Mouse (Mus musculus): ENCODE measurements around the gene Glis3. TPM values are rescaled to one million over a fixed set of nuclear protein-coding genes. Genes with fewer than 3 reads are reported as not detected.

Glis3 gene
- total RNA-seq, 4 experiments from 2014 or later, result 0.56 to 0.85 (median 0.75) TPM

- DNase-seq (ENCODE audit: low spot score in 2 of 2), result no peak
Observed at GRCm38 (mm10) chr19:28493605-28494260, 186.1 kb downstream of the Glis3 start.

- no peak for DNase-seq (ENCODE audit: low spot score in 2 of 2)
Observed at GRCm38 (mm10) chr19:28478055-28478454, 201.8 kb downstream of the Glis3 start.

GRCm38 (mm10) chr19:28477326-28477863 lies 202.5 kb downstream of the Glis3 start:
- no peak for DNase-seq (ENCODE audit: low spot score in 2 of 2)

GRCm38 (mm10) chr19:28473621-28474020 lies 206.3 kb downstream of the Glis3 start:
- no peak for DNase-seq (ENCODE audit: low spot score in 2 of 2)

- no peak for DNase-seq (ENCODE audit: low spot score in 2 of 2)
Observed at GRCm38 (mm10) chr19:28471144-28471543, 208.7 kb downstream of the Glis3 start.

GRCm38 (mm10) chr19:28465779-28466178 lies 214.1 kb downstream of the Glis3 start:
- no peak for DNase-seq (ENCODE audit: low spot score in 2 of 2)

- no peak for DNase-seq (ENCODE audit: low spot score in 2 of 2)
Observed at GRCm38 (mm10) chr19:28454331-28454730, 225.5 kb downstream of the Glis3 start.

- DNase-seq (ENCODE audit: low spot score in 2 of 2), result no peak
Observed at GRCm38 (mm10) chr19:28452951-28453520, 226.8 kb downstream of the Glis3 start.

- DNase-seq (ENCODE audit: low spot score in 2 of 2), result no peak
Observed at GRCm38 (mm10) chr19:28448811-28449210, 231.1 kb downstream of the Glis3 start.

GRCm38 (mm10) chr19:28442161-28442560 lies 237.7 kb downstream of the Glis3 start:
- DNase-seq (ENCODE audit: low spot score in 2 of 2), result no peak

- no peak for DNase-seq (ENCODE audit: low spot score in 2 of 2)
Observed at GRCm38 (mm10) chr19:28436457-28437148, 243.3 kb downstream of the Glis3 start.

GRCm38 (mm10) chr19:28428220-28428816 lies 251.6 kb downstream of the Glis3 start:
- no peak for DNase-seq (ENCODE audit: low spot score in 2 of 2)

GRCm38 (mm10) chr19:28424180-28424579 lies 255.7 kb downstream of the Glis3 start:
- no peak for DNase-seq (ENCODE audit: low spot score in 2 of 2)

- DNase-seq (ENCODE audit: low spot score in 2 of 2), result no peak
Observed at GRCm38 (mm10) chr19:28422939-28423338, 256.9 kb downstream of the Glis3 start.

- DNase-seq (ENCODE audit: low spot score in 2 of 2), result no peak
Observed at GRCm38 (mm10) chr19:28416069-28416468, 263.8 kb downstream of the Glis3 start.

GRCm38 (mm10) chr19:28408787-28409186 lies 271.1 kb downstream of the Glis3 start:
- no peak for DNase-seq (ENCODE audit: low spot score in 2 of 2)

- DNase-seq (ENCODE audit: low spot score in 2 of 2), result no peak
Observed at GRCm38 (mm10) chr19:28402956-28403355, 276.9 kb downstream of the Glis3 start.

GRCm38 (mm10) chr19:28395584-28395861 lies 284.4 kb downstream of the Glis3 start:
- DNase-seq (ENCODE audit: low spot score in 2 of 2), result no peak

GRCm38 (mm10) chr19:28394826-28395583 lies 284.9 kb downstream of the Glis3 start:
- no peak for DNase-seq (ENCODE audit: low spot score in 2 of 2)

GRCm38 (mm10) chr19:28393766-28394165 lies 286.1 kb downstream of the Glis3 start:
- DNase-seq (ENCODE audit: low spot score in 2 of 2), result no peak

GRCm38 (mm10) chr19:28392838-28393237 lies 287.0 kb downstream of the Glis3 start:
- DNase-seq (ENCODE audit: low spot score in 2 of 2), result no peak

All from gastrocnemius, adult 8-10 months (tissue).